Mouse (Mus musculus) layer of hippocampus, adult 2 months (tissue): ENCODE measurements around the gene Gramd1b. TPM values are rescaled to one million over a fixed set of nuclear protein-coding genes. Genes with fewer than 3 reads are reported as not detected.
"Not testable (repeated sequence)": the region's sequence is repeated elsewhere in the genome, so short reads cannot be mapped to it uniquely, and the experiment has no call there.

Source experiments
- DNase-seq, 2 experiments: peaks; one replicate each; pipeline ENCODE4 v3.0.0; 2022; ENCODE audit warnings: low spot score in 2 of 2
- H3K27ac ChIP-seq: fragments of 200-600 bp; 2 replicates; pipeline ENCODE4 v1.8.1; 2022
- H3K4me3 ChIP-seq: fragments of 200-600 bp; 2 replicates; pipeline ENCODE4 v1.8.1; 2022; ENCODE audit warnings: mild to moderate bottlenecking
- CTCF ChIP-seq: fragments of 200-600 bp; conservative IDR thresholded peaks from 2 replicates; pipeline ENCODE4 v1.8.1; 2022; ENCODE audit warnings: antibody characterized with exemption, mild to moderate bottlenecking, moderate library complexity
- total RNA-seq, 2 experiments: library from RNA; stranded (reverse); gene quantifications; 2 replicates each; pipeline ENCODE4 v1.2.3; 2021

Gramd1b gene
- total RNA-seq, 2 experiments from 2014 or later: 158 to 164 TPM

- no peak for DNase-seq
- H3K27ac ChIP-seq: peak overlapping the region; percentile 25; the same call in 1 of the 2 replicates
- no peak overlapping the region for H3K4me3 ChIP-seq
- TF ChIP-seq CTCF: no peak
Observed at GRCm38 (mm10) chr9:40504886-40505285, 26.3 kb downstream of the Gramd1b start.

- DNase-seq: no peak
- Histone ChIP-seq H3K4me3 (no peak overlapping the region), H3K27ac (no peak overlapping the region)
- TF ChIP-seq CTCF: no peak
Observed at GRCm38 (mm10) chr9:40500691-40501090, 30.5 kb downstream of the Gramd1b start.

- H3K4me3 ChIP-seq, DNase-seq, H3K27ac ChIP-seq: not testable (repeated sequence)
Observed at GRCm38 (mm10) chr9:40482351-40483084, 48.7 kb downstream of the Gramd1b start.

GRCm38 (mm10) chr9:40481271-40481670 is 49.9 kb downstream of the Gramd1b start:
- no peak overlapping the region for H3K27ac ChIP-seq
- DNase-seq: no peak
- no peak for TF ChIP-seq CTCF
- H3K4me3 ChIP-seq: no peak overlapping the region

GRCm38 (mm10) chr9:40479333-40479732 is 51.9 kb downstream of the Gramd1b start:
- peak; percentile 76 for TF ChIP-seq CTCF
- no peak overlapping the region for H3K27ac ChIP-seq
- DNase-seq: no peak
- H3K4me3 ChIP-seq: no peak overlapping the region

GRCm38 (mm10) chr9:40478146-40478900 is 52.9 kb downstream of the Gramd1b start:
- TF ChIP-seq CTCF: no peak
- Histone ChIP-seq H3K4me3 (no peak overlapping the region), H3K27ac (no peak overlapping the region)
- DNase-seq: no peak

GRCm38 (mm10) chr9:40477611-40478010 is 53.6 kb downstream of the Gramd1b start:
- DNase-seq: no peak
- Histone ChIP-seq H3K4me3 (no peak overlapping the region), H3K27ac (no peak overlapping the region)
- no peak for TF ChIP-seq CTCF

- no peak for DNase-seq
- no peak for TF ChIP-seq CTCF
Observed at GRCm38 (mm10) chr9:40476098-40476497, 55.1 kb downstream of the Gramd1b start.

GRCm38 (mm10) chr9:40472961-40473510 is 58.1 kb downstream of the Gramd1b start:
- TF ChIP-seq CTCF: no peak
- no peak overlapping the region for H3K4me3 ChIP-seq
- DNase-seq: no peak
- H3K27ac ChIP-seq: no peak overlapping the region

More at GRCm38 (mm10) chr9:40476098-40476497, 55.1 kb downstream of the Gramd1b start:
- Histone ChIP-seq H3K27ac (no peak overlapping the region), H3K4me3 (no peak overlapping the region)

- no peak for DNase-seq
- no peak for TF ChIP-seq CTCF
- Histone ChIP-seq H3K4me3 (no peak overlapping the region), H3K27ac (no peak overlapping the region)
Observed at GRCm38 (mm10) chr9:40469403-40470137, 61.6 kb downstream of the Gramd1b start.

- no peak for DNase-seq
- TF ChIP-seq CTCF: no peak
- H3K4me3 ChIP-seq: no peak overlapping the region
- no peak overlapping the region for H3K27ac ChIP-seq
Observed at GRCm38 (mm10) chr9:40466782-40467181, 64.4 kb downstream of the Gramd1b start.

GRCm38 (mm10) chr9:40465596-40465995 is 65.6 kb downstream of the Gramd1b start:
- H3K4me3 ChIP-seq: no peak overlapping the region
- DNase-seq: no peak
- H3K27ac ChIP-seq: peak overlapping the region; percentile 65; the same call in 1 of the 2 replicates
- no peak for TF ChIP-seq CTCF

GRCm38 (mm10) chr9:40462401-40462800 is 68.8 kb downstream of the Gramd1b start:
- TF ChIP-seq CTCF: no peak
- H3K27ac ChIP-seq: no peak overlapping the region
- H3K4me3 ChIP-seq: no peak overlapping the region
- DNase-seq: no peak
